Mouse (Mus musculus) cortical plate, adult 2 months (tissue): ENCODE results near the gene Erich6b.

Source experiments
- CTCF ChIP-seq: fragments of 200-500 bp; IDR thresholded peaks from 2 replicates; pipeline ENCODE4 v1.5.1; 2011; ENCODE audit warnings: mild to moderate bottlenecking, control low read depth, low read length; ENCODE audit not compliant: insufficient read depth; ENCODE audit errors: extremely low read depth
- POLR2A ChIP-seq: fragments of 200-500 bp; IDR thresholded peaks from 2 replicates; pipeline ENCODE4 v1.6.1; 2011; ENCODE audit warnings: mild to moderate bottlenecking, low read length, control low read depth; ENCODE audit not compliant: insufficient read depth; ENCODE audit errors: extremely low read depth

DNA sequence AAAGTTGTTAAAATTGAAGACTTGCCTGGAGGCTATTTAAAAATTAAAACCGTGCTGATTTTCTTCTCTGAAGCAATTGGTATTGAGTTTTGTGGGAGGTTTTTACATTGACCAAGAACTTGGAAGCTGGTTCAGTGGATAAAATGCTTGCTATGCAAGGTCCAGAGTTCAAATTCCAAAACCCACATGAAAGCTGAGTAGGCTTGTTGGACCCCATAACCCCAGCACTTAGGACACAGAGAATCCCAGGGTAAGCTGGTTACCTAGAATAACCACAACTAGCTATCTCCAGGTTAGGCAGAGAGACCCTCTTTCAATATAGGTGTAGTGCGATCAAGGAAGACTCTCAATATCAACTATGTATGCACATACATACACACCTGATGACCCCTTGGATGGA, 32.9 kb upstream of the Erich6b start:
- TF ChIP-seq CTCF: no peak
- no peak for TF ChIP-seq POLR2A
